Mouse (Mus musculus) forebrain, embryonic 14.5 days (tissue): Measurements from ENCODE around the gene Gm5148. TPM values are rescaled to one million over a fixed set of nuclear protein-coding genes. Genes with fewer than 3 reads are reported as not detected.

ENCODE experiments used
- ATAC-seq: fragments of 200-750 bp; cut with Nextera tagmentation; 2 replicates; pipeline ENCODE4 v1.8.0; 2017; ENCODE audit warnings: mild to moderate bottlenecking, moderate library complexity
- DNase-seq: peaks from one replicate; pipeline ENCODE4 v3.0.0-alpha.2; 2015; ENCODE audit warnings: low spot score
- H3K27ac ChIP-seq: fragments of 300-500 bp; sonication (generic); 2 replicates; pipeline ENCODE4 v1.5.1; 2014; ENCODE audit warnings: low read depth, mild to moderate bottlenecking, control low read depth, low read length, moderate library complexity
- H3K27me3 ChIP-seq: fragments of 300-500 bp; sonication (generic); replicated peaks from 2 replicates; pipeline ENCODE4 v1.6.1; 2014; ENCODE audit warnings: low read length, control low read depth, mixed read lengths; ENCODE audit not compliant: control insufficient read depth, insufficient read depth
- H3K36me3 ChIP-seq: fragments of 300-500 bp; sonication (generic); 2 replicates; pipeline ENCODE4 v1.6.1; 2014; ENCODE audit warnings: low read length, control low read depth; ENCODE audit not compliant: control insufficient read depth, insufficient read depth
- H3K4me1 ChIP-seq: fragments of 300-500 bp; sonication (generic); 2 replicates; pipeline ENCODE4 v1.6.1; 2014; ENCODE audit warnings: antibody characterized with exemption, low read length, control low read depth; ENCODE audit not compliant: control insufficient read depth, insufficient read depth
- H3K4me2 ChIP-seq: fragments of 300-500 bp; sonication (generic); 2 replicates; pipeline ENCODE4 v1.6.1; 2014; ENCODE audit warnings: mild to moderate bottlenecking, control low read depth, low read length
- H3K4me3 ChIP-seq: fragments of 300-500 bp; sonication (generic); 2 replicates; pipeline ENCODE4 v1.5.1; 2014; ENCODE audit warnings: low read depth, low read length, control low read depth
- H3K9ac ChIP-seq: fragments of 300-500 bp; sonication (generic); 2 replicates; pipeline ENCODE4 v1.6.1; 2014; ENCODE audit warnings: mild to moderate bottlenecking, low read length, control low read depth, moderate library complexity
- H3K9me3 ChIP-seq: fragments of 300-500 bp; sonication (generic); replicated peaks from 2 replicates; pipeline ENCODE4 v1.6.1; 2016; ENCODE audit warnings: low read length, control low read depth, mixed read lengths; ENCODE audit not compliant: control insufficient read depth
- WGBS: fragments of 180-500 bp; shearing (Covaris S2); extraction: QIAGEN DNeasy Blood & Tissue Kit; methylation state at CpG from one replicate; pipeline ENCODE4 v1.1.7; 2014; 5-methylcytosine and 5-hydroxymethylcytosine counted together
- polyA plus RNA-seq: library from polyadenylated mRNA; unstranded; fragments of >200 nt; fragmentation: Nextera tagmentation; extraction: Ambion mirVana; gene quantifications from 2 replicates; pipeline ENCODE4 v1.2.1, GENCODE M21; 2014

Gm5148 gene
- polyA plus RNA-seq, 1 experiment from 2014 or later = 8.8 TPM

DNA sequence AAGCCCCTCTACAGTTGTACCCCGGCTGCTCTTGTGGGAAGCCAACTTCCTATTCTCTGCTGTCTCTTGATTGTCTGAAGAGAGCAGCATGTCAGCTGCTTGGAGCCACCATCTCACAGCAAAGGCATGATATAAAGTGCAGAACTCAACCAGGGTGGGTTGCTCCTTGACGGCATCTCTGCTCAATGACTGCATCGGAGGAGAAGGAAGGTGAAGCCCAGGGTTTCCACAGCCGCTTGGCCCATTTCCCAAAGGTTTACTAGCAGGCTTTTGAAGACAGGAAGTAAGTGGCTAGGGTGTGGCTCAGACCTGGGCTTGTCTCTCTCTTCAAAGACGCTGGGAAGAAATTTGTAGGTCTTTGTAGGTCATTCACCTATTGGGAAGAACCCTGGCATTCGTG, 36.6 kb upstream of the Gm5148 start:
- H3K27me3 ChIP-seq = no peaks in the 10 kb centered on the region
- no peak overlapping the region for H3K4me3 ChIP-seq
- H3K9ac ChIP-seq = no peak overlapping the region
- ATAC-seq (no peak), DNase-seq (no peak)
- no peak overlapping the region for H3K27ac ChIP-seq
- 87% methylated on average over 6 of the region's 6 CpGs for WGBS
- peaks cover 8% of the 10 kb centered on the region for H3K4me1 ChIP-seq
- H3K9me3 ChIP-seq = no peaks in the 10 kb centered on the region
- no peaks in the 10 kb centered on the region for H3K36me3 ChIP-seq
- no peak overlapping the region for H3K4me2 ChIP-seq

DNA sequence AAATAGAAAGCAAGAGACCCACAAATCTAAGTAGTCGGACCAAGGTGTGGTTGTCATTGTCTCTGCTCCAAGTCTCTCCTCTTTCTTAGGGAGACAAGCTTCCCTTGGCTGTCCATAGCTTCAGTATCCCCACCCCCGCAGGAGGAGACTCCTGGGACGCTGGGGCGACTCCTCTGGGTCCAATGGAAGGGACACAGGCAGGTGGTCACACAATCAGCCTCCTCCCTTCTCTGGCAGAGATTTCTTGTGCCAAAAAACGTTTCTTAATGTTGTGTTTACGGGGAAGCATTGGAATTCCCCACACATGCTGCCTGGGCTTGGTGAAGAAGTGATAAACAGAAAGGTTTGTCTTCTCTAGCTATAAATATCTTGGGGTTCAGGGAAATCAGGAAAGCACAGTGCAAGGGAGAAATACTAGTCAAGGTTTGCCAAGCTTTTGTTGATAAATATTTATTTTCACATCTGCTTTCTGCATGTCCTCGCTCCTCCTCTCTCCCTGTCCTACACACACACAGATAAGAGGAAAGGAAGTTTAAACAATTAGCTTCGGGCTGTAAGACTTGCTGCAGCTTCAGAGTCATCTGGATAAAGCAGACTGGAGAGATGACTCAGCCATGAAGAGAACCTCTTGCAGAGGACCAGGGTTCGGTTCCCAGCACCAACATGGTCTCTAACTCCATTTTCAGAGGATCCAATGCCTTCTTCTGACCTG, 34.5 kb upstream of the Gm5148 start:
- Histone ChIP-seq H3K9me3 (no peaks in the 10 kb centered on the region), H3K9ac (no peak overlapping the region), H3K4me1 (peaks cover 8% of the 10 kb centered on the region), H3K4me2 (peak overlapping the region; percentile 43), H3K36me3 (no peaks in the 10 kb centered on the region), H3K27me3 (no peaks in the 10 kb centered on the region), H3K27ac (no peak overlapping the region), H3K4me3 (no peak overlapping the region)
- WGBS = 44% methylated on average over 9 of the region's 9 CpGs
- DNase-seq (no peak), ATAC-seq (peak; percentile 25; the same call in 1 of the 2 replicates)

DNA sequence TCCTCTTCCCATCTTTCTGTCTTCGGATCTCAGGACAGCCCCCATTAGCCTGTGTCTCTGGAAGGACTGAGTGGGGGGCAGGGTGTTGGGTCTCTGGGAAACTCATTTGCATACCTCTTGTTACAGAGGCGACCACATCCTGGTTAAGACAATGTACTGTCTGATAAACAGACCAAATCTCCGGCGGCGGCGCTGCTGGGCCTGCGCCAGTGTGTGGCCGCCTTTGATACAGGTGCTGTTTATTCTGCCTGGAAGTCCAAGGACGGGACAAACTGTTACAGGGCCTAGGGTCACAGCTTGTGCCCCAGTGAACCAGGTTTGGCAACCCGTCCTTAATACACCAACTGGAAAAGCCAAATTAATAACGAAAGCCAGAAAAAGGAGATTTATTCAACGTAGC, 33.8 kb upstream of the Gm5148 start:
- peak; percentile 62 for DNase-seq
- Histone ChIP-seq H3K4me2 (peak overlapping the region; percentile 43), H3K36me3 (no peaks in the 10 kb centered on the region), H3K4me1 (peaks cover 8% of the 10 kb centered on the region), H3K27ac (no peak overlapping the region), H3K9ac (0 out of 2 replicates have a peak overlapping the region, but pooled peaks have one; percentile 6), H3K4me3 (no peak overlapping the region), H3K27me3 (no peaks in the 10 kb centered on the region), H3K9me3 (no peaks in the 10 kb centered on the region)
- peak; percentile 89 for ATAC-seq
- under 1% methylated on average over 12 of the region's 12 CpGs for WGBS

DNA sequence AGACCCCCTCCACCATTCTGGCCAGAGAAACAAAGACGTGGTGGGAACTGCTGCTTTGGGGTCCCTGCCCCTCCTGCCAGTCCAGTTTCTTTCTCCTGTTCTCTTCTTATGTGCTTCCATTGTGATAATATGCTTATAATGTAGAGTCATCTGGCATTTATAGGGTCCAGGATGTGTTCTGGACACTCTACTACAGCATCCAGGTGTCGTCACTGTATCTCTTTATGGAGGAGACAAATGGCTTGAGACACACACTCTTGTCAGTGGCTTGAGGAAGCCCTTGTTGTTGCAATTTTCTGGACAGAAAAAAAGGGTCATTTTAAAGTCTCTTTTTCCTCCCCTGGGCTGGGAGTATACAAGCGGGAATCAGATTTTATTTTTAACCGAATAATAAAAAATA, 33.3 kb upstream of the Gm5148 start:
- no peaks in the 10 kb centered on the region for H3K36me3 ChIP-seq
- 26% methylated on average over 4 of the region's 4 CpGs for WGBS
- no peak overlapping the region for H3K4me3 ChIP-seq
- H3K27me3 ChIP-seq = no peaks in the 10 kb centered on the region
- H3K4me2 ChIP-seq = peak overlapping the region; percentile 43
- H3K4me1 ChIP-seq = peaks cover 8% of the 10 kb centered on the region
- DNase-seq (no peak), ATAC-seq (no peak; the same call in 1 of the 2 replicates)
- no peak overlapping the region for H3K27ac ChIP-seq
- H3K9me3 ChIP-seq = no peaks in the 10 kb centered on the region
- no peak overlapping the region for H3K9ac ChIP-seq

DNA sequence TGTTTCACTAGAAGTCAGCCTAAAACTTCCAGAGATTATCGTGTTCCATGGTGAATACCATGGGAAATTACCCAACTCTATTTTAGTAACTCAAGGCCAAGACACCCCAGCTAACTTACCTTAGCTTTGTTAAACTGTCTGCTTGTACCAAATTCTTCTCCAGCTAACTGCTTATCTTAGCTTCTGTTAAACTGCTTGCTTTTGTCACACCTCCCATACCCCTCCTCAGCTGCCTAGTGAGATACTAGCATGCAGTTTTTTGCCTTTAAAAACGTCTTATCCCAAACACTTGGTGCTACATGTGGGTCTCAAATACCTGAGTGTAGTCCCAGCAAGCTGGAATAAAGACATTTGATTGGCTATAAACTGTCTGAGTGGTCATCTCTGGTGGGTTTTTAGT, 31.7 kb upstream of the Gm5148 start:
- no peak overlapping the region for H3K4me2 ChIP-seq
- peaks cover 8% of the 10 kb centered on the region for H3K4me1 ChIP-seq
- DNase-seq (no peak), ATAC-seq (no peak)
- H3K4me3 ChIP-seq = no peak overlapping the region
- H3K9me3 ChIP-seq = no peaks in the 10 kb centered on the region
- H3K27ac ChIP-seq = no peak overlapping the region
- H3K36me3 ChIP-seq = no peaks in the 10 kb centered on the region
- H3K27me3 ChIP-seq = no peaks in the 10 kb centered on the region
- 76% methylated on average over 2 of the region's 2 CpGs for WGBS
- no peak overlapping the region for H3K9ac ChIP-seq

DNA sequence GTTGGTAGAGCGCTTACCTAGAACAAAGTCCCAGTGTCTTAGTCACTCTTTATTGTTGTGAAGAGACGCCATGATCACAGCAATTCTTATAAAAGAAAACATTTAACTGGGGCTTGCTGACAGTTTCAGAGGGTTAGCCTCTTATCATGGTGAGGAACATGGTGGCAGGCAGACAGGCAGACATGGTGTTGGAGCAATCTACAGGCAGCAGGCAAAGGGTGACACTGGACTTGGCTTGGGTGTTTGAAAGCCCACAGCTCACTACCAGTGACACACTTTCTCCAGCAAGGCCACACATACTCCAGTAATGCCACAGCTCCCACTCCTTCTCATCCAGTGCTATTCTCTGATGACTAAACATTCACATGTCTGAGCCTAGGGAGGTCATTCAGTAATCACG, 30.3 kb upstream of the Gm5148 start:
- Histone ChIP-seq H3K27ac (no peak overlapping the region), H3K36me3 (no peaks in the 10 kb centered on the region), H3K9me3 (no peaks in the 10 kb centered on the region), H3K4me1 (peaks cover 8% of the 10 kb centered on the region), H3K9ac (no peak overlapping the region), H3K4me2 (no peak overlapping the region), H3K4me3 (no peak overlapping the region), H3K27me3 (no peaks in the 10 kb centered on the region)
- DNase-seq (no peak), ATAC-seq (no peak)
- WGBS = 83% methylated on average over 3 of the region's 3 CpGs

DNA sequence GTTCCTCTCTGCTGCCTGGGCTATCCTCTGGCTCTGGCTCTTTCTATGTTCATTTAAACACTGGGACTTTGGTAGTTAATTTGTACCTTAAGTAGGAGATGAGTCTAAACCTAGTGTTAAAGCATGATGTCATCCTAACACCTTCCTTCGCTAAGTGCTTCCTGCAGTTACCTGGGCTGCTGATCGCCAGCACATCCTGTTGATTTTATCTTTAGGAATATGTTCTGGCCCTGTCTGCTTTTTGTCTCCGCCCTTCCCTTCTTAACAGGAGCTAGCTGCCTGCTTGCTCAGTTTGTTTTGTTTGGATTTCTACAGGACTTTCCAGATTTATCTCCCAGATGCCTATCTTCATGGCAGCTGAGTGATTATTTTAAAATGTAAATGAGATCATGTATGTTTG, 28.9 kb upstream of the Gm5148 start:
- WGBS = 94% methylated on average over 3 of the region's 3 CpGs
- H3K4me2 ChIP-seq = no peak overlapping the region
- ATAC-seq (no peak), DNase-seq (no peak)
- H3K9me3 ChIP-seq = no peaks in the 10 kb centered on the region
- H3K27ac ChIP-seq = no peak overlapping the region
- H3K27me3 ChIP-seq = no peaks in the 10 kb centered on the region
- peaks cover 6% of the 10 kb centered on the region for H3K4me1 ChIP-seq
- no peaks in the 10 kb centered on the region for H3K36me3 ChIP-seq
- H3K4me3 ChIP-seq = no peak overlapping the region
- H3K9ac ChIP-seq = no peak overlapping the region

DNA sequence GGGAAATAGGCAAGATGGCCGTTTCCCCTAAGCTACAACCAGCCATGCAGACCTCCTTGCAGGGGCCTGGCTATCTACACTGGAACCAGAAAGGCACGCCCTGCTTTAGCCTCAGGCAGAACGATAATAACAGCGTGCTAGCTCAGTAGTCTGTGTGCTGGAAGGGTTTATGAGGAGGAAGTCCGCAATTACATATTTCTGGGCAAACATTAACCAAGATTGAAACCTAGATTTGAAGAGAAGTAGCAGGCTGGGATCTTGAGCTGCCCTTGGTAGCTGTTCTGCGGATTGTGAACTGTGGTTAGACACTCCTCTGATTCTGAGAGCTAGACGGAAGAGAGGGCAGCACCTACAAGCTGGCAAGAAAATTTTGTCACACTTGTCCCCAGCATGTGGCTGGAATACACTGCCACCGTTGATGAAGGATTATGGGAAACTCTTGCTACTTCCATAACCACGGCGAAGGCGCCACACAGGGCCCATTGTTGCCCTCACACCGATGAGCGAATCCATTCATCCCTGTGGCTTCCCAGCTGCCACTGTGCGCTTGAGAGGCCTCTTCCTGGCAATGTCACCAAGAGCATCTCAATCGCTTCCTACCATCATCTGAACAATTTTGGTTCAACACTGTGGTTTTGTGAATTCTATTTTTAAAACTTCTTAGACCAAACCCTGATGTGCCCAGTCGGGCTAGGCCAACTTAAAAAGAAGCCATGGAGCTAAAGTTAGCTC, 23.9 kb upstream of the Gm5148 start:
- H3K9ac ChIP-seq = no peak overlapping the region
- H3K27me3 ChIP-seq = no peaks in the 10 kb centered on the region
- H3K4me2 ChIP-seq = no peak overlapping the region
- H3K4me1 ChIP-seq = no peaks in the 10 kb centered on the region
- no peaks in the 10 kb centered on the region for H3K36me3 ChIP-seq
- ATAC-seq = no peak
- no peak overlapping the region for H3K27ac ChIP-seq
- no peaks in the 10 kb centered on the region for H3K9me3 ChIP-seq
- DNase-seq = no peak
- 91% methylated on average over 16 of the region's 16 CpGs for WGBS
- no peak overlapping the region for H3K4me3 ChIP-seq
